Mouse (Mus musculus): Measurements from ENCODE around the gene Pdzd2.

- TF ChIP-seq CTCF (IDR thresholded peaks at IDR 0.05; ENCODE audit: insufficient read depth, low read length) (no peak), POLR2A (IDR thresholded peaks at IDR 0.05; ENCODE audit: borderline replicate concordance, extremely low read depth, low read depth, low read length) (peak; percentile 72; the same call in 1 of the 2 replicates)
These were observed 418.5 kb downstream of the Pdzd2 start, which contains the start of gene Golph3 for GRCm38 (mm10) chr15:12321091-12321787.

Measured in lung, adult 2 months (tissue).